Mouse (Mus musculus) hindbrain, postnatal 0 days (tissue): Measurements from ENCODE around the gene Tmx2. TPM values are rescaled to one million over a fixed set of nuclear protein-coding genes. Genes with fewer than 3 reads are reported as not detected.

Experiments used
- ATAC-seq: fragments of 200-750 bp; cut with Nextera tagmentation; 2 replicates; pipeline ENCODE4 v1.8.0; 2017; ENCODE audit warnings: mild to moderate bottlenecking, moderate TSS enrichment, moderate library complexity
- DNase-seq: peaks from one replicate; pipeline ENCODE4 v3.0.0-alpha.2; 2015; ENCODE audit warnings: low spot score
- H3K27ac ChIP-seq: fragments of 300-500 bp; sonication (generic); 2 replicates; pipeline ENCODE4 v1.5.1; 2014; ENCODE audit warnings: mild to moderate bottlenecking
- H3K27me3 ChIP-seq: fragments of 300-500 bp; sonication (generic); 2 replicates; pipeline ENCODE4 v1.6.1; 2014; ENCODE audit warnings: low read length, mixed read lengths; ENCODE audit not compliant: insufficient read depth
- H3K36me3 ChIP-seq: fragments of 300-500 bp; sonication (generic); 2 replicates; pipeline ENCODE4 v1.6.1; 2014; ENCODE audit warnings: low read length, mixed read lengths; ENCODE audit not compliant: insufficient read depth
- H3K4me1 ChIP-seq: fragments of 300-500 bp; sonication (generic); 2 replicates; pipeline ENCODE4 v1.6.1; 2014; ENCODE audit warnings: antibody characterized with exemption, low read length, mixed read lengths; ENCODE audit not compliant: insufficient read depth
- H3K4me2 ChIP-seq: fragments of 300-500 bp; sonication (generic); 2 replicates; pipeline ENCODE4 v1.6.1; 2014; ENCODE audit warnings: low read depth, mild to moderate bottlenecking, low read length, moderate library complexity, mixed read lengths
- H3K4me3 ChIP-seq: fragments of 300-500 bp; sonication (generic); 2 replicates; pipeline ENCODE4 v1.5.1; 2014; ENCODE audit warnings: low read length
- H3K9ac ChIP-seq: fragments of 300-500 bp; sonication (generic); replicated peaks from 2 replicates; pipeline ENCODE4 v1.6.1; 2014; ENCODE audit warnings: mild to moderate bottlenecking, low read length, moderate library complexity, mixed read lengths
- H3K9me3 ChIP-seq: fragments of 300-500 bp; sonication (generic); 2 replicates; pipeline ENCODE4 v1.6.1; 2016; ENCODE audit warnings: low read length, mixed read lengths
- CTCF ChIP-seq: IDR thresholded peaks from 2 replicates; pipeline ENCODE4 v1.5.1; 2016; ENCODE audit warnings: antibody characterized with exemption, control low read depth, low read depth
- WGBS: fragments of 180-500 bp; shearing (Covaris S2); extraction: QIAGEN DNeasy Blood & Tissue Kit; methylation state at CpG from one replicate; pipeline ENCODE4 v1.1.7; 2014; 5-methylcytosine and 5-hydroxymethylcytosine counted together
- polyA plus RNA-seq: library from polyadenylated mRNA; unstranded; fragments of >200 nt; fragmentation: Nextera tagmentation; extraction: Ambion mirVana; gene quantifications from 2 replicates; pipeline ENCODE4 v1.2.1, GENCODE M21; 2015
- total RNA-seq: library from RNA; depleted of rRNA; stranded (reverse); fragments of >200 nt; gene quantifications from 2 replicates; pipeline ENCODE4 v1.2.3, GENCODE M21; 2014; rRNA removed

Gene Tmx2
- total and polyA plus RNA-seq, 2 experiments from 2014 or later: 133 to 347 TPM

- ATAC-seq (no peak), DNase-seq (no peak)
- Histone ChIP-seq H3K4me2 (no peak overlapping the region), H3K27ac (peak overlapping the region; percentile 16; the same call in 1 of the 2 replicates), H3K9ac (no peak overlapping the region), H3K4me3 (no peak overlapping the region), H3K4me1 (peaks cover 33% of the 10 kb centered on the region), H3K9me3 (no peaks in the 10 kb centered on the region), H3K27me3 (no peaks in the 10 kb centered on the region), H3K36me3 (no peaks in the 10 kb centered on the region)
- TF ChIP-seq CTCF: no peak
- 18% methylated on average over 3 of the region's 3 CpGs for WGBS
These were observed 45.9 kb downstream of the Tmx2 start for GRCm38 (mm10) chr2:84632999-84633398.

- no peak overlapping the region for H3K9ac ChIP-seq
- H3K9me3 ChIP-seq: no peaks in the 10 kb centered on the region
- ATAC-seq: no peak
- no peak overlapping the region for H3K4me2 ChIP-seq
- peaks cover 28% of the 10 kb centered on the region for H3K4me1 ChIP-seq
- WGBS: 88% methylated on average over 1 of the region's 1 CpGs
- no peak for TF ChIP-seq CTCF
- no peak for DNase-seq
- H3K36me3 ChIP-seq: no peaks in the 10 kb centered on the region
- no peaks in the 10 kb centered on the region for H3K27me3 ChIP-seq
- no peak overlapping the region for H3K27ac ChIP-seq
- no peak overlapping the region for H3K4me3 ChIP-seq
These were observed 46.9 kb downstream of the Tmx2 start for GRCm38 (mm10) chr2:84632001-84632400.

GRCm38 (mm10) chr2:84627036-84627435, 51.9 kb downstream of the Tmx2 start:
- Histone ChIP-seq H3K36me3 (peaks cover 5% of the 10 kb centered on the region; the same call in 1 of the 2 replicates), H3K4me3 (no peak overlapping the region), H3K9ac (no peak overlapping the region), H3K27ac (no peak overlapping the region), H3K27me3 (no peaks in the 10 kb centered on the region), H3K9me3 (no peaks in the 10 kb centered on the region), H3K4me1 (no peaks in the 10 kb centered on the region), H3K4me2 (no peak overlapping the region)
- WGBS: 72% methylated on average over 3 of the region's 3 CpGs
- DNase-seq: no peak
- no peak for ATAC-seq
- no peak for TF ChIP-seq CTCF

GRCm38 (mm10) chr2:84626366-84626975, 52.5 kb downstream of the Tmx2 start:
- no peaks in the 10 kb centered on the region for H3K9me3 ChIP-seq

GRCm38 (mm10) chr2:84624201-84624600, 54.7 kb downstream of the Tmx2 start:
- 95% methylated on average over 17 of the region's 17 CpGs for WGBS
- no peak overlapping the region for H3K4me2 ChIP-seq
- H3K36me3 ChIP-seq: peaks cover 23% of the 10 kb centered on the region
- no peaks in the 10 kb centered on the region for H3K27me3 ChIP-seq
- no peaks in the 10 kb centered on the region for H3K9me3 ChIP-seq
- ATAC-seq (no peak), DNase-seq (no peak)
- no peak overlapping the region for H3K4me3 ChIP-seq
- no peak overlapping the region for H3K27ac ChIP-seq
- no peak for TF ChIP-seq CTCF
- H3K9ac ChIP-seq: no peak overlapping the region
- no peaks in the 10 kb centered on the region for H3K4me1 ChIP-seq

More at GRCm38 (mm10) chr2:84626366-84626975, 52.5 kb downstream of the Tmx2 start:
- DNase-seq (no peak), ATAC-seq (no peak)
- no peak overlapping the region for H3K27ac ChIP-seq
- no peak overlapping the region for H3K4me3 ChIP-seq
- H3K9ac ChIP-seq: no peak overlapping the region
- no peaks in the 10 kb centered on the region for H3K27me3 ChIP-seq
- TF ChIP-seq CTCF: no peak
- WGBS: 77% methylated on average over 7 of the region's 7 CpGs
- no peaks in the 10 kb centered on the region for H3K4me1 ChIP-seq
- H3K36me3 ChIP-seq: peaks cover 7% of the 10 kb centered on the region; the same call in 1 of the 2 replicates
- H3K4me2 ChIP-seq: no peak overlapping the region

GRCm38 (mm10) chr2:84623428-84624119, 55.4 kb downstream of the Tmx2 start:
- Histone ChIP-seq H3K9ac (no peak overlapping the region), H3K4me1 (no peaks in the 10 kb centered on the region), H3K9me3 (no peaks in the 10 kb centered on the region), H3K27ac (no peak overlapping the region), H3K36me3 (peaks cover 23% of the 10 kb centered on the region), H3K4me2 (no peak overlapping the region), H3K4me3 (no peak overlapping the region), H3K27me3 (no peaks in the 10 kb centered on the region)
- no peak for TF ChIP-seq CTCF
- DNase-seq (no peak), ATAC-seq (no peak)
- 89% methylated on average over 3 of the region's 3 CpGs for WGBS

- H3K36me3 ChIP-seq: peaks cover 23% of the 10 kb centered on the region
- ATAC-seq (no peak), DNase-seq (no peak)
- 84% methylated on average over 2 of the region's 2 CpGs for WGBS
- H3K4me3 ChIP-seq: no peak overlapping the region
- no peak overlapping the region for H3K4me2 ChIP-seq
- no peak overlapping the region for H3K9ac ChIP-seq
- no peaks in the 10 kb centered on the region for H3K27me3 ChIP-seq
- no peaks in the 10 kb centered on the region for H3K9me3 ChIP-seq
- TF ChIP-seq CTCF: no peak
- H3K4me1 ChIP-seq: no peaks in the 10 kb centered on the region
- no peak overlapping the region for H3K27ac ChIP-seq
These were observed 56.3 kb downstream of the Tmx2 start for GRCm38 (mm10) chr2:84622668-84623067.

Other genes starting within 250 kb of the Tmx2 start
- 9.5 and 10.7 TPM in 2 replicates for gene Tfpi, start 202.4 kb downstream of the Tmx2 start, total RNA-seq
- gene Tfpi, start 202.4 kb downstream of the Tmx2 start, polyA plus RNA-seq: 13.1 and 15.3 TPM in 2 replicates
- gene Ctnnd1, start 28.4 kb downstream of the Tmx2 start, total RNA-seq: 75.7 and 86.5 TPM in 2 replicates
- gene Ctnnd1, start 28.4 kb downstream of the Tmx2 start, polyA plus RNA-seq: 12.7 and 15.8 TPM in 2 replicates
- gene Btbd18, start 20.1 kb downstream of the Tmx2 start, total RNA-seq: not detected in 2 replicates
- gene Btbd18, start 20.1 kb downstream of the Tmx2 start, polyA plus RNA-seq: 0.50 and 0.68 TPM in 2 replicates
- 271 and 302 TPM in 2 replicates for gene Selenoh, start 8.4 kb downstream of the Tmx2 start, total RNA-seq
- 247 and 248 TPM in 2 replicates for gene Selenoh, start 8.4 kb downstream of the Tmx2 start, polyA plus RNA-seq
- gene Gm28635, start 1.1 kb downstream of the Tmx2 start, total RNA-seq: not detected in 2 replicates
- gene Gm28635, start 1.1 kb downstream of the Tmx2 start, polyA plus RNA-seq: not detected in 2 replicates
- 31.4 and 31.6 TPM in 2 replicates for gene Med19, start 738 bp downstream of the Tmx2 start, total RNA-seq
- gene Med19, start 738 bp downstream of the Tmx2 start, polyA plus RNA-seq: 47.4 and 47.5 TPM in 2 replicates
- gene Zdhhc5, start 36.0 kb upstream of the Tmx2 start, total RNA-seq: 38.2 and 41.3 TPM in 2 replicates
- 14.6 and 16.8 TPM in 2 replicates for gene Zdhhc5, start 36.0 kb upstream of the Tmx2 start, polyA plus RNA-seq
- 6.3 and 14.3 TPM in 2 replicates for gene Clp1, start 48.2 kb upstream of the Tmx2 start, total RNA-seq
- gene Clp1, start 48.2 kb upstream of the Tmx2 start, polyA plus RNA-seq: 11.2 and 12.0 TPM in 2 replicates
- gene Ypel4, start 54.9 kb upstream of the Tmx2 start, total RNA-seq: 10.0 and 16.8 TPM in 2 replicates
- gene Ypel4, start 54.9 kb upstream of the Tmx2 start, polyA plus RNA-seq: 12.3 and 13.1 TPM in 2 replicates
- gene Gm19426, start 64.5 kb upstream of the Tmx2 start, total RNA-seq: 2.9 and 4.3 TPM in 2 replicates
- 3.8 and 6.1 TPM in 2 replicates for gene Gm19426, start 64.5 kb upstream of the Tmx2 start, polyA plus RNA-seq
- 28.5 and 36.5 TPM in 2 replicates for gene Serping1, start 96.3 kb upstream of the Tmx2 start, total RNA-seq
- gene Serping1, start 96.3 kb upstream of the Tmx2 start, polyA plus RNA-seq: 40.9 and 46.5 TPM in 2 replicates
- 12.8 and 22.6 TPM in 2 replicates for gene Ube2l6, start 119.7 kb upstream of the Tmx2 start, total RNA-seq
- gene Ube2l6, start 119.7 kb upstream of the Tmx2 start, polyA plus RNA-seq: 16.8 and 17.7 TPM in 2 replicates
- 0.75 TPM in 1 of 2 replicates, not detected in the other for gene Smtnl1, start 143.5 kb upstream of the Tmx2 start, total RNA-seq
- gene Smtnl1, start 143.5 kb upstream of the Tmx2 start, polyA plus RNA-seq: not detected in 2 replicates
- gene Timm10, start 147.9 kb upstream of the Tmx2 start, total RNA-seq: 44.5 and 57.3 TPM in 2 replicates
- gene Timm10, start 147.9 kb upstream of the Tmx2 start, polyA plus RNA-seq: 82.5 and 91.7 TPM in 2 replicates
- 5.8 and 9.3 TPM in 2 replicates for gene Slc43a1, start 159.7 kb upstream of the Tmx2 start, total RNA-seq
- gene Slc43a1, start 159.7 kb upstream of the Tmx2 start, polyA plus RNA-seq: 1.3 and 1.5 TPM in 2 replicates
- gene Rtn4rl2, start 207.6 kb upstream of the Tmx2 start, total RNA-seq: 10.1 and 12.2 TPM in 2 replicates
- gene Rtn4rl2, start 207.6 kb upstream of the Tmx2 start, polyA plus RNA-seq: 4.2 and 4.3 TPM in 2 replicates